Mouse (Mus musculus) Patski (cell line): Measurements from ENCODE around the gene Flad1. TPM values are rescaled to one million over a fixed set of nuclear protein-coding genes. Genes with fewer than 3 reads are reported as not detected.

Experiments used
- ATAC-seq: fragments of 100-300 bp; one replicate; pipeline ENCODE4 v1.8.0; 2021
- CTCF ChIA-PET: fragments of 350-600 bp; sonication (Branson Sonifier 250); formaldehyde crosslinking; loops from one replicate; lab custom pipeline; 2022; ENCODE audit warnings: inconsistent platforms; lab: Charles Lee
- POLR2A ChIA-PET: fragments of 350-600 bp; sonication (Branson Sonifier 250); formaldehyde crosslinking; loops from one replicate; lab custom pipeline; 2022; ENCODE audit warnings: antibody characterized with exemption, inconsistent platforms; lab: Charles Lee
- DNase-seq: peaks from one replicate; pipeline ENCODE4 v3.0.0-alpha.2; 2011; ENCODE audit warnings: low read depth, low spot score
- H3K27me3 ChIP-seq: fragments of 371-371 bp; one replicate; pipeline ENCODE4 v1.5.1; 2021
- CTCF ChIP-seq: fragments of 100-300 bp; IDR thresholded peaks from one replicate; pipeline ENCODE4 v1.5.1; 2021
- in situ Hi-C: fragments of 300-500 bp; cut with MboI; formaldehyde crosslinking; loops from 3 replicates; pipeline ENCODE4 v1.11.1; 2018; ENCODE audit warnings: low pct_unique_long_range_greater_than_20kb, mixed read lengths
- polyA plus RNA-seq: library from polyadenylated mRNA; unstranded; gene quantifications from one replicate; pipeline ENCODE4 v1.2.3, GENCODE M21; 2021

Flad1 gene
- polyA plus RNA-seq, 1 experiment from 2014 or later = 40.6 TPM

GRCm38 (mm10) chr3:89378394-89379067 is 33.1 kb downstream of the Flad1 start:
- ATAC-seq (no peak), DNase-seq (no peak)
- CTCF ChIA-PET = interaction anchor here (0.6 to 1.9 kb wide), 7 partner anchors 10 to 58 kb away, joined by 3 to 11 read pairs (median 3); partner anchors contain the start of genes Dcst1 and Pbxip1
- TF ChIP-seq CTCF = no peak
- no peaks in the 10 kb centered on the region for H3K27me3 ChIP-seq
- in situ Hi-C loops = no loop called here
- POLR2A ChIA-PET = interaction anchor here (0.6 to 2.9 kb wide), 4 partner anchors 12 to 28 kb away, joined by 3 to 12 read pairs (median 4); partner anchors contain the start of gene Zbtb7b

DNA sequence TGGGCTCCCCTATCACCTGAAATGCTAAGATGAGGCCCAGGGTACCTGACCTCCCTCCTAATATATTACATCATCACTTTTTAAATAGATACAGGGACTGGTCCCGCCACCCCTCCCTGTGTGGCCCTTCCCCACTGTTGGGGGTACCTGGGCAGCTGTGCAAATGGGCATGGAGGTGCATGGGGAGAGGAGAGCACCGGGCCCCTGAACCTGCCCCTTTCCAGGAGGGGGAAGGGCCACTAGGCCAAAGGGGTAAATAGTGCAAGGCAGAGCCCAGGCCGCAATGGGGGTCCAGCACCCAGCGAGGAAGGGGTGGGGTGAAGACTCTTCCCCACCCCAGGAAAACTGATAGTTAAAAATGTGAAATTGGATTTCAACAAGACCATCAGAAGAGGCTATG is 33.8 kb downstream of the Flad1 start:
- in situ Hi-C loops = no loop called here

GRCm38 (mm10) chr3:89373581-89374231 is 38.0 kb downstream of the Flad1 start:
- no peak for ATAC-seq
- TF ChIP-seq CTCF = no peak
- DNase-seq = no peak
- ChIA-PET POLR2A (interaction anchor here (0.7 to 2.3 kb wide), 3 partner anchors 10 to 14 kb away, joined by 3 to 6 read pairs (median 3); no protein-coding TSS in a partner anchor), CTCF (interaction anchor here (1.7 to 1.8 kb wide), 2 partner anchors 14 to 19 kb away, joined by 3 to 6 read pairs; no protein-coding TSS in a partner anchor)
- in situ Hi-C loops = no loop called here
- H3K27me3 ChIP-seq = no peaks in the 10 kb centered on the region

More for the DNA sequence above, 33.8 kb downstream of the Flad1 start:
- TF ChIP-seq CTCF = no peak
- H3K27me3 ChIP-seq = no peaks in the 10 kb centered on the region
- ATAC-seq (no peak), DNase-seq (no peak)
- ChIA-PET POLR2A (interaction anchor here (0.6 to 2.9 kb wide), 5 partner anchors 9 to 27 kb away, joined by 3 to 12 read pairs (median 4); partner anchors contain the start of gene Zbtb7b), CTCF (interaction anchor here (0.6 to 1.9 kb wide), 6 partner anchors 10 to 59 kb away, joined by 3 to 11 read pairs (median 4); partner anchors contain the start of genes Dcst1 and Pbxip1)

GRCm38 (mm10) chr3:89367338-89367737 is 44.3 kb downstream of the Flad1 start:
- in situ Hi-C loops = no loop called here
- peaks cover 27% of the 10 kb centered on the region for H3K27me3 ChIP-seq
- no peak for TF ChIP-seq CTCF
- no peak for DNase-seq
- ChIA-PET CTCF (interaction anchor here (2.4 kb wide), 1 partner anchor 11 kb away, joined by 11 read pairs; no protein-coding TSS in a partner anchor), POLR2A (no interaction called here)
- no peak for ATAC-seq

DNA sequence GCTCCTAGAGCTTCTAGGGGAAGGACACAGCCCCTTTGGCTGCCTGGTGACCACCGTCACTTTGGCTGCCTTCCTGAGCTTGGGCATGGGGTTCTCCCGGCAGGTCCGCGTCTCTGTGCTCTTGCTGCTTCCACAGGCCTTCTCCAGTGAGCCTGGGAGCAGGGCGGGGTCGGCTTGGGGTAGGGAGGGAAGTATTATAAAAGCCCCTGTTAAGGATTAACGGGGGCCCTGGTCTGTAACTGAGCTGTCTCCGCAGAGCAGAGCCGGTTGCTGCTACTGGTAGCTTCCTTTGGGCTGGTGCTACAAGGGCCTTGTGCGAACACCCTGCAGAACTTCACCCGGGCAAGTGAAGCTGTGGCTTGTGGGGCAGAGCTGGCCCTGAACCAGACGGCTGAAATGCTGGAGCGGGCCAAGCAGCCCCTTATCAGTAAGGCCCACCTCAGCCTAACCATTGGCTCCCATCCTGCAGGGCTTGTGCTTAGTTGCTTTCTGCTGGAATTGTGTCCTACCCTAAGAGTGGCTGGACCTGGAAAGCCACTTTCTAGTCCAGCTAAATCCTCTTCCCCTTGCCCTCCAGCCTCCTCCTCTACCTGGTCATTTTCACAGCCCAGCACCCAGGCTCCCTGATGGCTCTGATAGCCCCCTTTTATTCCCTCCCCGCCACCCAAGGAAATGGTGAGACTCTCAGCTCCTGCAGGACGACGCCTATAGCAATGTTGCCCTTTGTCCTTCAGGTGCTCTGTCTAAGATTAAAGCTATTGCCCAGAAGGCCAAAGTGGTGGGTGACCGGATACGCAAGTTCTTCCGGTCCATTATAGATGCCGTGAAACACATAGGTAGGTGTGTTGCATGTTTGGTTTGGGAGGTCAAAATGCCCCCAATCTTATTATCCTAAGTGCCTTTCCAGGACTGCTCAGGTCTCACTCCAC is 45.9 kb downstream of the Flad1 start:
- in situ Hi-C loops = no loop called here
- ChIA-PET CTCF (interaction anchor here (0.6 to 1.4 kb wide), 3 partner anchors 11 to 138 kb away, joined by 3 to 10 read pairs (median 6); no protein-coding TSS in a partner anchor), POLR2A (interaction anchor here (0.7 kb wide), 1 partner anchor 10 kb away, joined by 3 read pairs; no protein-coding TSS in a partner anchor)
- ATAC-seq (no peak), DNase-seq (no peak)
- H3K27me3 ChIP-seq = peaks cover 27% of the 10 kb centered on the region
- TF ChIP-seq CTCF = no peak

GRCm38 (mm10) chr3:89365153-89365485 is 46.6 kb downstream of the Flad1 start, which contains the start of gene Dcst1:
Dcst1 (minus strand) TSS chr3:89365253.
- TF ChIP-seq CTCF = no peak
- ATAC-seq (no peak), DNase-seq (no peak)
- ChIA-PET CTCF (interaction anchor here (1.2 to 1.7 kb wide), 3 partner anchors 10 to 13 kb away, joined by 6 to 10 read pairs (median 7); no protein-coding TSS in a partner anchor), POLR2A (interaction anchor here (0.6 kb wide), 1 partner anchor 13 kb away, joined by 3 read pairs; no protein-coding TSS in a partner anchor)
- peaks cover 27% of the 10 kb centered on the region for H3K27me3 ChIP-seq
- in situ Hi-C loops = no loop called here

GRCm38 (mm10) chr3:89364631-89365030 is 47.0 kb downstream of the Flad1 start:
- ChIA-PET POLR2A (interaction anchor here (0.6 to 0.7 kb wide), 2 partner anchors 13 to 56 kb away, joined by 3 read pairs; no protein-coding TSS in a partner anchor), CTCF (interaction anchor here (1.1 to 1.7 kb wide), 4 partner anchors 10 to 25 kb away, joined by 3 to 7 read pairs (median 6); no protein-coding TSS in a partner anchor)
- ATAC-seq (no peak), DNase-seq (no peak)
- in situ Hi-C loops = no loop called here
- no peak for TF ChIP-seq CTCF
- peaks cover 27% of the 10 kb centered on the region for H3K27me3 ChIP-seq

DNA sequence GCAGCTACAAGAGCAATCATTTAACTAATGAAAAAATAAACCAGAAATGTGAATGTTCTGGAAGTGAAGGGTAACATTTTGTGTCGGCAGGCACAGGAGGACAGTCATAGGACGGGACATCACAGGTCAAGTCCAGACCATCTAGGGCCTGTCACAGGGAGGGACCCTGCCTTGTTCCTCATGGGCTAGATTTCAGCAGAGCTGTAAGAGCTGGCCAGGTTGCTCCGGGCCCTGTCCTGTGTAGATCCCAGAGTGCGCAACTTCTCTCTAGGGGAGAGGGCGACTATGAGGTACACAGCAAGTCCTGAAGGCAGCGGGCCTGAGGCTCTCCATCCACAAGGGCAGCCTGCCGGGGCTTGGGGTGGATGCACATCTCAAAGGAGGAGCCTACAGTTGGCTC is 50.0 kb downstream of the Flad1 start, which contains the start of gene Dcst2:
Gene Dcst2, plus strand, starts transcription at position 301 of the 400 bp plus-strand sequence.
- ATAC-seq (no peak), DNase-seq (no peak)
- POLR2A ChIA-PET = no interaction called here
- in situ Hi-C loops = no loop called here
- CTCF ChIA-PET = interaction anchor here (0.8 to 0.9 kb wide), 2 partner anchors 21 to 27 kb away, joined by 3 read pairs; no protein-coding TSS in a partner anchor
- TF ChIP-seq CTCF = no peak
- peaks cover 19% of the 10 kb centered on the region for H3K27me3 ChIP-seq

DNA sequence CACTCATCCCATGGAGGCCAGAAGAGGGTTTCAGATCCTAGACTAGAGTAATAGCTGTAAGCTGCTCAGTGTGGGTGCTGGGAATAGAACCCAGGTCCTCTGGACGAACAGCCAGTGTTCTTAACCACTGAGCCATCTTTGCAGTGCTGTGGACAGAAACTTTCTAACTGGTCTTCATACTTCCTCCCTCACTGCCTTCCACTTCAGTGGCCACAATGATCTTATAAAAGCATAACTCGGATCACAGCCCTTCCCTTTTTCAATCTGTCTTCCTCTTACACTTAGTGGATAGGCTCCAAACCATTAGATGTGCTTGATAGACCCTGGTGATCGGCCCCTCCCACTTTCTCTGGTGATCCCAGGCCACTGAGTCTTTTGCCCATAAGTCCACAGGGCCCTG is 51.4 kb downstream of the Flad1 start:
- TF ChIP-seq CTCF = no peak
- CTCF ChIA-PET = interaction anchor here (1.0 to 2.6 kb wide), 3 partner anchors 10 to 39 kb away, joined by 3 to 8 read pairs (median 3); partner anchors contain the start of gene Adam15
- ATAC-seq = no peak

More for the DNA sequence above, 51.4 kb downstream of the Flad1 start:
- H3K27me3 ChIP-seq = peaks cover 14% of the 10 kb centered on the region
- in situ Hi-C loops = no loop called here
- no peak for DNase-seq
- POLR2A ChIA-PET = no interaction called here
